Mouse (Mus musculus): ENCODE data around the gene Hmox1.

The Hmox1 gene

DNA sequence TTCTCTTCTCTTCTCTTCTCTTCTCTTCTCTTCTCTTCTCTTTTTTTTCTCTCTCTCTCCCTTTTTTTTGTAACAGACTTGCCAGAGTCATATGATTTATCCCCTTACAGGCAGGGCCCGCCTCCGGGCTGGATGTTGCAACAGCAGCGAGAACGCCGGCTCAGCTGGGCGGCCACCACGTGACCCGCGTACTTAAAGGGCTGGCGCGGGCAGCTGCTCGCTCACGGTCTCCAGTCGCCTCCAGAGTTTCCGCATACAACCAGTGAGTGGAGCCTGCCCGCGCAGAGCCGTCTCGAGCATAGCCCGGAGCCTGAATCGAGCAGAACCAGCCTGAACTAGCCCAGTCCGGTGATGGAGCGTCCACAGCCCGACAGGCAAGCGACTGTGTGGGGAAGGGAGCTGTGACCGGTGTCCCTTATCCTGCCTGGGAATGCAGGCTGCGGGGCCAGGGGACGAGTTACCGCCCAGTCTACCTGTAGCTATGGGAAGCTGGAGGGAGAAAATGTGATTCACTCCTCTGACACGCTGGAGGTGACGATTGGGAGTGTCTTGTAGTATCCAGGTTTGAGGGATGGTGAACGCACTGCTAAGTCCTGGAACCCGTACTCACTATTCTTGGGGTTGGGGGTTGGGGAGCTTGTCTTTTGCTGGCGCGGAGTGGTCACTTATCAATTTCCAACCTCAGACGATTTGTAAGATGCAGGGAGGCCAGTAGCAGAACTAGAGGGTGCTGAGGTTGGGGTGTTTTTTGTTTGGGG is at the start of gene Hmox1:
Gene Hmox1, plus strand, starts transcription at position 223 of the 758 bp plus-strand sequence.
- peak; percentile 91 to 95 for DNase-seq (ENCODE audit: low spot score in 2 of 2)

DNA sequence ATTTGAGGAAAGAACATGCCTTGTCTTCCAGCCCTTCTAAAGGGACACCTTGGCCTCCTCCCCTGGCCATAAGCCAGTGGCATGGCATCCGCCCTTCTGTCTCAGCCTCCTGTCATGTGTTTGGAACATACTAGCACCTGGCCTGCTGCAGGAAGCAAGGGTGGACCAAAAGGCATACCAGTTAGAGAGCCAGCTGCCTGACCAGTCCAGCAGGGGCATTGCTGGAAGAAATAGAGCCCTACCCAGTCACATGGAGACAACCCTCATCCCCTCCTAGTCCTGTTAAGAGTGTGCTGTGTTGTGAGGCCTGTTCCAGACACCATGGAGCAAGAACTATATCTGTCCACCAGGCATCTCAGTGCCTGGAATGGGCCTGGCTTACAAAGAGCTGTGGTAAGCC is 47.1 kb upstream of the Hmox1 start:
- DNase-seq (ENCODE audit: low spot score in 2 of 2): no peak

DNA sequence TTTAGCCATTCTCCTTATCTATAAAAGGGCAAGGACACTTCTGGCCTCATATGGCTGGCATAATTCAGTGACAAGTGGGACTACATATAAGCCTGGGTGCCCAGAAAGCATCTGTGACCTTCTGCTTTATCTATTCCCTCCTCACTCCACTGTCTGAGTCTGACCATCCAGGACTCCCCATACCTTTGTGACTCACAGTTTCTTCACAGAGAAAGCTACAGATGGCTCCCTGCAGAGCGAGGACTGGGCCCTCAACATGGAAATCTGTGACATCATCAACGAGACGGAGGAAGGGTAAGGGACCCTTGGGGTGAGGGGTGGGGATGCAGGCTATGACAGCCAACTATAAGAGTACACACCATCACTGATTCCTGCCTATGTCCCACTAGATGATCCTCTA is 45.6 kb upstream of the Hmox1 start:
- DNase-seq (ENCODE audit: low spot score in 2 of 2): no peak

DNA sequence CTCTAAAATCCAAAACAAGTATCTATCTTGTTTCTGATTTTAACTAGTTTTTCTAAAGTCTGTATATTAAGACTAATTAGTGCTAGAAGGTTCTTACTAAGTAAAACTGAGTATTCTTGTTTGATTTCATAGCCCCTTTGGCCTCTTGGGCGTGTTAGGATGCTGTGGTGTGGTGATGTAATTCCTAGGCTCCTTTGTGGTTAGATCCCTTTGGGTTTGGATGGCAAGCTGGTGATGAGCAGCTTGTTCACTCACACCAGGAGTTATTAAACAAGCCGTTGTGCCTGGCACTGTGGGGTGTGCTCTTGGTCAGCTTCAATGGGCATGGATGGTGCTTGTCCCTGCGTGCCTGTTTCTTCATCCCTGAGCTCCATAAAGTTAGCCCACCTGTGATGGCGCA is 40.1 kb upstream of the Hmox1 start:
- no peak for DNase-seq (ENCODE audit: low spot score in 2 of 2)

DNA sequence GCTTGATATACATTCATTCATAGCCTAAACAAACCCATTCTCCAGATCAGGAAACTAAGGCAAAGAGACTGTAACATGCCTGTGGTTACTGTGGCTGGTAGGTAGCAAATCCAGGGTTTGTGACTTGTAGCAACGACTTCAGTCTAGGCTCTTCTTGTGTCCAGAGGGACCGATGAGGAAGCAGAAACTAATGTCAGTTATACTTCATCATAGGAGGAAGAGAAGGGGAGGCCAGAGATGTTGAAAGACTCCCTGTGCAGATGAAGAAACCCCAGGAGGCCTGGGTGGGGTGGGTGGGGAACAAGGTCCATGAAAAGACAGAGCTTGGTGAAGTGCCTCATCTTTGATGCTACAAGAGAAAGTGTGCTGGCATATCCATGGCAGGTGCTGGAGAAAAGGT is 37.7 kb upstream of the Hmox1 start:
- DNase-seq (ENCODE audit: low spot score in 2 of 2): no peak

DNA sequence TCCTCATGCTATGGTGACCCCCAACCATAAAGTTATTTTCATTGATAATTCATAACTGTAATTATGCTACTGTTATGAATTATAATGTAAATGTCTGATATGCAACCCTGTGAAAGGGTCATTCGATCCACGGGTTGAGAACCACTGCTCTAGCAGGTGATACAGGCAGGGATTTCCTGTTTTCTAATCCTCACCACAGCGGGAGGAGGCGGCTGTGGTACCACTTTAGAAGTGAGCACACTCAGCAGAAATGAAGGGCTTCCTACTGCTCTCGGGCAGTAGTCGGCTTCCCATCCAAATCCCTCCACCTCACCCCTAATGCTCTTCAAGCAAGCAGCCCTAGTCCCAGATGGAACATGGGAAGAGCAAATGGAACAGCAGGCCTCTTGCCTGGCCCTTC is 33.4 kb upstream of the Hmox1 start:
- DNase-seq (ENCODE audit: low spot score in 2 of 2): no peak

DNA sequence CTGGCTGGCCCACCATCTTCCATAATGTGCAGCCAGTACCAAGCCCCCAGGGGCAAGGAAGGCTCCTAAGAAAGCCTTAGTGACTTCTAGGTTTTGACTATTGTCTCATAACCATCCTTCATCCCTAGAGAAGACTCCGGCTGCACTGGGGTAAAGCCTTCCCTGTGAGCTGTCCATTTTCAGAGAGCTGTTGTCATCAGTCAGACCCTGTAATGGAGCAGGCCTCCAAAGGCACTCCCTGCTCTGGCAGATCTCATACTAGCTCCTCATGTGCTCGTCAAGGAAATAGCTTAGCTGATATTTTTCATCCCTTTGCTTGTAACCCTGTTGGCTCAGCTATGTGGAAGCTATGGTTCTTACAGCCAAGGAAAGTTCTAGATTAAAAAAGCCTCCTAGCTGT is 32.6 kb upstream of the Hmox1 start:
- DNase-seq (ENCODE audit: low spot score in 2 of 2): no peak

DNA sequence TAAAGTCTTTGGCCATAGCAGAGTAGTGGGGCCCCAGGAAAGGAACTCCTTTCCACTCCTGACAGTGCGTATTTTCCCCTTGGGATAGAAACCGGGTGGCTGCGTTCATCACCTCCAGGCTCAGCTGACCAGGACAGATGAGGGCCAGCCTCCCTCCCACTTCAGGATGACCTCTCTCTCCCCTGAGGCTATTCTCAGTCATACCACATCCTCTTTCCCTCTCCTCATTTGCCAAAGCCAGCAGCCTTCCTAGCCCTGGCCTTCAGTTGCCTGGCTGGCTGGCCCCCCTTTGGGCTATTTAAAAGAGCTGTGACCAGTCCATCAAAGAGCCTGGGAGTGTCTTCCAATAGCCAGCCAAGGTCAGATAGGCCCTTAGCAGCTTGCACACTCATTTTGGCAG is 30.1 kb upstream of the Hmox1 start:
- DNase-seq (ENCODE audit: low spot score in 2 of 2): no peak

DNA sequence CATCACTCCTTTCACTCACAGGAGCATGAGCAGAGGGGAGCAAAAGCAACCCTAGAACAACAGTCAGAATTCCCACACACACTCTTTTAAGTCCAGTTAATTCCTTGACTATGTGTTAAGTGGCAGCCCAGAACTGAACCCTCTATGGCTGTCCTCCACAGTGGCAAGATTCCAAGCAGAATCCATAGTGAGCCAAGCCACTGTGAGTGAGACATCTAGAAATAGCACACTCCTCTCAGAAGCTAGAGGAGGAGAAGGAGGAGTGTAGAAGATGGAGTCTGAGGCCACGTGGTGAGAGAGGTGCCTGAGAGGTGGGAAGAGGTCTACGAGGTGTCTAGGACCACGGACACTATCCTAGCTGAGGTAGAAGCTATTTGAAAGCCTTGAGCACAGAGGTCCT is 28.6 kb upstream of the Hmox1 start:
- DNase-seq (ENCODE audit: low spot score in 2 of 2): no peak

DNA sequence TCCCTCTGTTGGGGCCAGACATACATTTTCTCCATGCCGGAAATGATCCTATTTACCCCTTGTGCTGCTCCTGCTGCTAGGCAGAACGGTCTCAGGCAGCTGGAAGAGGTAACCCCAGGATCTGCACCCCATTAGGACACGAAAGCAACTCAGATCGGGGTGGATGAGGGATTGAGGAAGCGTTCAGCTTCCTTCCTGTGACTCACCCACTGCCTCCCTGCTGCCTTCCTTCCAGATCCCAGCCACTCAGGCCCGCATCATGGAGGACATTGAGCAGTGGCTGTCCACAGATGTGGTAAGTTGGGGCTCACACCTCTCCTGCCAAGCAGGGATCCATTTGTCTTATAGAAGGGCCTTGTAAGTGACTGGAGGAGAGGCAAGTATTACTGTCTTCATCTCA is 26.1 kb upstream of the Hmox1 start:
- DNase-seq (ENCODE audit: low spot score in 2 of 2): no peak

DNA sequence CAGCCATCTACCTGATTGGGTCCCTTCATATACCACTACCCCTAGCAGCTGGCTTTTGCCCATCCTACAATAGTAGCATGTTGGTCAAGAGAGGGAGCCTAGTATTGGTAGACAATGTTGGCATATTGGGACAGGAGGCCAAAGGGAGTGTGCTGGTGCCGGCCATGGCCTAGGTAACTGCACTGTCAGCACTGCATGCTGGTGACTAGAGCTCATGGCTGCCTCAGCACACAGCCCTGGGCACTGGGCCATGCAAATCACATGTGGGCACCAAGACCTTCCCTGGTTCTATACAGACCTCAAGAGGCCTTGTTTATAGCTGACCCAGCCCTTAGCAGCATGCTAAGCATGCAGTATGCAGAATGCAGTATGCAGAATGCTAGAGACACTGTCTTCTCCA is 23.1 kb upstream of the Hmox1 start:
- DNase-seq (ENCODE audit: low spot score in 2 of 2): no peak

DNA sequence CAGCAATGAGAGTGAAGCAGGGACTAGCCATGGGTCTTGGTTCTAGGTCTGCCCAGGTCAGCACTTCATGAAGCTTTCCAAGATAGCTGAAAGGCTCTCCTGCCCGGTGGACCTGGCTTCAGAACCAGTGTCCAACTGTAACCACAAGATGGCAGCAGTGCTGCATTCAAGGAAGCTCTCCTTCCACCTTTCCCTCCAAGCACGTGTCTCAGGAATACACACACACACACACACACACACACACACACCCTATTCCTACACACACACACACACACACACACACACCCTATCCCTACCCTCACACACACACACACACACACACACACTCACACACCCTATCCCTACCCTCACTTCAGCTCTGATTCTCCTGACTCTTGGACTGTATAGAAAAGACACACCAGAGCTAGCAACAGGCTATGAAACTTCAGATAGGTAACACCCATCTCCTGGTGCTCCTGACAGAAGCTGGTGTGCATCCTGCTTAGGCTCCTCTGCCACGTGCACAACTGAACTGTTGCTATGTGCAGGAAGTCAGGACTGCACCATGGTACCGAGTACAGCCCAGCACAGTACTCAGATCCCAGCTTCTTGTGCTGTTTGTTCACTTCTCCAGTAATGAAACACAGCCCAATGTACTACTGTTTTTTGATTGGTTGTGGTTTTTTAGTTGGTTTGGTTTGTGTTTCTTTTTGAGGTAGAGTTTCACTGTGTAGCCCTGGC is 21.6 kb upstream of the Hmox1 start:
- peak; percentile 66 to 82 for DNase-seq (ENCODE audit: low spot score in 2 of 2)

DNA sequence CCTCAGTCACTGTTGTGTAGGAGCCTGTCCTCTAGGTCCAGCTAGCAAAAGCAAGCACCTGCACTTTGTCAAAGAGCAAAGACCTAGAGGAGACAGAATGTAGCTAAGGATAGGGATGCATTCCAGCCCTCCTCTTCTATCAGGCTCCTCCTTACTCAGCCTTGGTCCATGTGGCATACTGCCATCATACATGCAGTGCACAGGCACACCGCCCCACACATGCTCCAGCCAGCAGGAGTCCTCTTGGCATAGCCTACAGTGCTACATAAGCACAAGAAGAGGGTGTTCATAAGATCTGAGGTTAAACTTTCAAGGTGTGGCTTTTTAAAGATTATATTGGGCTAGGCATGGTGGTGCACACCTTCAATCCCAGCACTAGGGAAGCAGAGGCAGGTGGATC is 18.5 kb upstream of the Hmox1 start:
- no peak for DNase-seq (ENCODE audit: low spot score in 2 of 2)

DNA sequence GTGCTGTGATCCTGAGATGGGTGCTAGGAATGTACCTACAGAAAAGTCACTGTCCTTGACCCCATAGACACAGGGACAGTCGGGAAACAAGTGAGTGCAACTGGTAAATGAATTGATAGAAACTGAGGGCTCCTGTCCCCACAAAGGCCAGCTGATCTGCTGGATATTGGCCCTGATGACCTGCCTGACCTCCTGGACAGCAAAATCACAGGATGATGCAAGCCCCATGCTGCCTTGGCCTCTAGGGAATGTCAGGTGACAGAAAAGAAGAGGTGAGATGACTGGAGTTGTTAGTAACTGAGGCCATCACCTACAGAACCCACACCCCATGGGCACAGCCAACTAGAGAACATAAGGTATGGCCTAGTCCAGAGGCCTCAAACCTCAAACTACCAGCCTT is 15.2 kb upstream of the Hmox1 start:
- DNase-seq (ENCODE audit: low spot score in 2 of 2): no peak

DNA sequence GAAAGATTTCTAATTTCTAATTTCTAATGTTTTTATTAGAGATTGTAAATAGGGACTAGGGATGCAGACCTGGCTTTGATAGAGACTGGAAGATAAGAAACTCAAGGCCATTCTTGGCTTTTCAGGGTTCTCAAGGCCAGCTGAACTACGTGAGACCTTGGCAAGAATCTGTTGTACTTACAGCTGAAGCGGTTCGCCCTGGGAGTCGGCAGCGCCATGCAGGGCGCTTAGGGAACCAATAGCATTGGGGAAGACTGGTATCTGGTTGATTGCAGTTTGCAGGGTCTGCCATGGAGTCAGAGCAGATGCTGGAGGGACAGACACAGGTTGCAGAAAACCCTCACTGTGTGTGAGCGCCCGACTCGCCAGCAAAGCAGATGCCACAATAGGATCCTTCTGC is 14.6 kb upstream of the Hmox1 start:
- DNase-seq (ENCODE audit: low spot score in 2 of 2): no peak

DNA sequence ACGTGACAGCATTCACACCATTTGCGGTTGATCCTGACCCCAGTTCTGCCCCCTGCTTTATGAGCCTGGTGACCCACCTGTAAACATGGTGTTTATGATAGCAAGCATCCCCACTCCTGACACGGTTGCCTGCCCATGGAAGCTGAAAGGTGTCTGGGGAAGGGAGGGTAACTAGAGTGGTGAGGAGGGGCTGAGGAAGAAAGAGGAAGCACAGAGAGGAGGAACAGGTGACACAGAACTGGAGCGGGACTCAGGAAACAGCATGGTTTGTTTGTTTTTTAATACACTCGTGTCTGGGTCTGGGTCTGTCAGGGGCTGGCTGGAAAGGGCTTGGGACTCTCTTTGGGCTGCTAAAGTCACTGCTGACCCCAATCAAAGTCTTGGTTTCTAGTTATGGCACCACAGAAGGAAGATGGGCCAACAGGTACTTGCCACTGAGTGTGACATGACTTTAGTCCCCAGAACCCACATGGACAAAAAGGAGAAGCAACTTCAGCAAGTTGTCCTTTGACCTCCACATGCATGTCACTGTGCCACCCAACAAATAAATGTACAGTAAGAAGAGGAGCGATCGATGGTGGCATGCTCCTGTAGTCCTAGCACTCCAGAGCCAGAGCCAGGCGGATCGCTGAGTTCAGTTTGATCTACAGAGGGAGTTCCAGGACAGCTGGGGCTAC is 11.9 kb upstream of the Hmox1 start:
- no peak for DNase-seq (ENCODE audit: low spot score in 2 of 2)

DNA sequence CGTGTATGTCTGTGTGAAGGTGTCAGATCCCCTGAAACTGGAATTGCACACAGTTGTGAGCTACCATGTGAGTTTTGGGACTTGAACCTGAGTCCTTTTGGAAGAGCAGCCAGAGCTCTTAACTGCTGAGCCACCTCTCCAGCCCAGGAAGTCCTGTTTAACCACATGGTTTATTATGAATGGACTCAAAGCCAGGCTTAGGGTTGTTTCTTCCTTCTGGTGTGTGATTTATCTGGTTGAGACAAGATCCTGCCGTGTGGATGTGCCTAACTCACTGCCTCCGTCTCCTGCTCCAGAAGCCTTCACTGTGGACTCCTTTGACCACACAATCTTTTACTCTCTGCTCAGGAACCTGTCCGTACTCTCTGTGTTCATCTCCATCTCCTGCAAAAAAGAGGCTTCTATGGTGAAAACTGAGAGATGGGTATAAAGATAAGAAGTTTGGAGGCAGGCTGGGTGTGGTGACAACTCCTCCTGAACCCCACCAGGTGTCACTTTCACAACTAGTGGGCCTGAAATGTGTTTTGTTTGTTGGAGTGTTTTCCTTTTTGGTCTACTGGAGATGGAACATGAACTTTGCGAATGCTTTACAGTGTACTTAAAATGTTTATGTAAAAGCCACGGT is 11.1 kb upstream of the Hmox1 start:
- DNase-seq (ENCODE audit: low spot score in 2 of 2): no peak

DNA sequence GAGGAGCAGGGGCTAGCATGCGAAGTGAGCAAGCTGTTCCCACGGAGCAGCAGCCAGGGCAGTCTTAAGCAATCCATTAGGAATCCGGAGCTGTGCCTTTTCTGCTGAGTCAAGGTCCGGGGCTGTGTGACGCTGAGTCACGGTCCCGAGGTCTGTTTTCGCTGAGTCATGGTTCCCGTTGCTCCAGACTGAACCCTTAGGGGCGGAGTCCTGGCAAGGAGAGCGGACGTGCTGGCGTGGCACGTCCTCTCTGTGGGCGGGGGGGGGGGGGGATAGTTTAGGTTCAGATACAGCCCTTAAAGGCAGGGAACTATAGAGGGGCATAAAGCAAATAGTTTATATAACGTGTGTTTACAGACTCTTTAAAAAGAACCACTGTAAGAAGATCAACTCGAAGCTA is 9.6 kb upstream of the Hmox1 start:
- peak; percentile 92 to 94 for DNase-seq (ENCODE audit: low spot score in 2 of 2)

DNA sequence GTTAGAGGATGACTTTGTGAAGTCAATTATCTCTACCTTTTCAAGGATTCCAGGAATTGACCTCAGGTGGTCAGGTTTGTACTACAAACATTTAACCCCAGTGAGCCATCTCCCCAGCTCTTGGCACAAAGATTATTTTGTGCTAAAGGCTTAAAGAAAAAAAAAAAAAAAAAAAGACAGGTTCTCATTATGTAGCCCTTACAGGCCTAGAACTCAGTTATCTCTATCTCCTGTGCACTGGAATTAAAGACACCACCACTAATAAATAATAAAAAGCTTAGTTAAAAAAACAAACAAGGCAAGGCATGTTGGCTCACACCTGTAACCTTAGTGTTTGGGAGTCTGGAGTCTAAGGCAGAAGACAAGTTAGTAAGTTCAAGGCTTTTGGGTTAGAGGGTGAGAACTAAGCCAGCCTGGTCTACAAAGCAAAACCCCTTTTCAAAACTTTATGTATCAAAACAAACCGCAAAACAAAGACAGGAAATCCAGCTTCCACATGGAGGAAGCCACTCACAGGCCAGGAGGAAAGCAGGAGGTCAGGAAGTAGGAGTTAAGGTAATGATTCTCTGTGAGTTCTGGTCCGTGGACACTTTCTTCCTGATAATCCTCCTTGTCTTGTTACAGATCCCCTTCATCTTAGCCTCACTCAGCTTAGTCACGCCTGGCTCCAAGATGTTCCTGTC is 8.9 kb upstream of the Hmox1 start:
- DNase-seq (ENCODE audit: low spot score in 2 of 2): no peak

DNA sequence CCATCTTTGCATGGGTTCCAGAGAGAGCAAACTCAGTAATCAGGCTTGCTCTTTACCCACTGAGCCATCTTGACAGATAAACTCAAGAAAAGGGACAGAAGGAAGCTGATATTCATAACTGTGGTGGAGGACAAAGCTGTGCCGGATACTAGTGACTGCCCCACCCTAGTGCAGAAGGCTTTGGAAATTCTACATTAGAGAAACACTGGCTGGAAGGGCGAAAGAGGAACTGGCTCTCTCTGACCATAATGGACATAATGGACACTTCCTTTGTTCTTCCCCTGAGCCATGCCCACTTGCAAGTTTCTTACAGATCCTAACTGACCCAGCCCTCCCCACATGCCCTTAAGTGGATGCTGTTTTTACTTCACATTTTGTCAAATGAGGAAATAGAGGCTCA is 7.4 kb upstream of the Hmox1 start:
- no peak for DNase-seq (ENCODE audit: low spot score in 2 of 2)

DNA sequence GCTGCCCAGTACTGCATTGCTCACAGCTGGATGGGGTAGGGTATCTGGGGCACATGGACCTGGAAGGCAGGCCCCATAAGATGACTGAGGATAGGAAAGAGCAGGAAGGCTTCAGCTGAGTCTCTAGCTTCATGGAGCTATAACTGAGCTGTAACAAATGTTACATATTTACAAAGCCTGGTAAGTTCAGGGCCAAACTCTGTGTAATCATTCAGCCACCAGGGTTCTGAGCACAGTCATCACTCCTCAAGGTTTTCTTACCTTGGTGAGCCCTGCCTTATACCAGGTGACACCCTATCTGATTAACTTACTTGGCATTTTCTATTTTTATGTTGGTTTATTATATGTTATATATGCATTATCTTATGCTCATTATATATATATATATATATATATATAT is 6.3 kb upstream of the Hmox1 start:
- no peak for DNase-seq (ENCODE audit: low spot score in 2 of 2)

Data from urinary bladder, postnatal 4 days (tissue).